Mouse (Mus musculus): Measurements from ENCODE around the gene Polrmt. TPM values are rescaled to one million over a fixed set of nuclear protein-coding genes. Genes with fewer than 3 reads are reported as not detected.
A peak's percentile ranks its signal among the peaks of the same experiment; 100 is the strongest.
"Not testable (repeated sequence)": the region's sequence is repeated elsewhere in the genome, so short reads cannot be mapped to it uniquely, and the experiment has no call there.

Gene Polrmt
- polyA plus RNA-seq, 1 experiment from 2014 or later, result 39.8 TPM

- not testable (repeated sequence) for H3K4me2 ChIP-seq (ENCODE audit: low read length); H3K27ac ChIP-seq (replicated peaks; ENCODE audit: low read depth, low read length); H3K4me1 ChIP-seq (ENCODE audit: control insufficient read depth, insufficient read depth, low read length); H3K27me3 ChIP-seq (ENCODE audit: control insufficient read depth, insufficient read depth, low read length); DNase-seq; H3K9ac ChIP-seq (replicated peaks; ENCODE audit: low read length); H3K4me3 ChIP-seq (replicated peaks; ENCODE audit: low read depth, low read length); H3K9me3 ChIP-seq (ENCODE audit: control insufficient read depth, low read length); ATAC-seq (ENCODE audit: low FRiP score, low TSS enrichment)
- 97% methylated on average over 1 of the region's 1 CpGs for WGBS
- H3K36me3 ChIP-seq (ENCODE audit: control insufficient read depth, insufficient read depth, low read length), result peaks cover 61% of the 10 kb centered on the region
Observed at GRCm38 (mm10) chr10:79759675-79760074, 13.3 kb upstream of the Polrmt start.

GRCm38 (mm10) chr10:79756660-79757059 lies 10.3 kb upstream of the Polrmt start:
- Histone ChIP-seq H3K27ac (replicated peaks; ENCODE audit: low read depth, low read length) (no peak overlapping the region), H3K9me3 (ENCODE audit: control insufficient read depth, low read length) (no peaks in the 10 kb centered on the region), H3K4me1 (ENCODE audit: control insufficient read depth, insufficient read depth, low read length) (0 out of 2 replicates have a peak, but pooled peaks cover 3% of the 10 kb centered on the region), H3K4me2 (ENCODE audit: low read length) (no peak overlapping the region), H3K36me3 (ENCODE audit: control insufficient read depth, insufficient read depth, low read length) (peaks cover 53% of the 10 kb centered on the region), H3K4me3 (replicated peaks; ENCODE audit: low read depth, low read length) (no peak overlapping the region), H3K27me3 (ENCODE audit: control insufficient read depth, insufficient read depth, low read length) (no peaks in the 10 kb centered on the region), H3K9ac (replicated peaks; ENCODE audit: low read length) (no peak overlapping the region)
- DNase-seq (no peak), ATAC-seq (ENCODE audit: low FRiP score, low TSS enrichment) (no peak)
- 91% methylated on average over 24 of the region's 24 CpGs for WGBS

GRCm38 (mm10) chr10:79755854-79756253 lies 9.5 kb upstream of the Polrmt start:
- Histone ChIP-seq H3K4me1 (ENCODE audit: control insufficient read depth, insufficient read depth, low read length) (0 out of 2 replicates have a peak, but pooled peaks cover 3% of the 10 kb centered on the region), H3K9me3 (ENCODE audit: control insufficient read depth, low read length) (no peaks in the 10 kb centered on the region), H3K4me2 (ENCODE audit: low read length) (no peak overlapping the region), H3K36me3 (ENCODE audit: control insufficient read depth, insufficient read depth, low read length) (peaks cover 45% of the 10 kb centered on the region), H3K9ac (replicated peaks; ENCODE audit: low read length) (no peak overlapping the region), H3K27me3 (ENCODE audit: control insufficient read depth, insufficient read depth, low read length) (no peaks in the 10 kb centered on the region), H3K4me3 (replicated peaks; ENCODE audit: low read depth, low read length) (no peak overlapping the region), H3K27ac (replicated peaks; ENCODE audit: low read depth, low read length) (no peak overlapping the region)
- 76% methylated on average over 3 of the region's 3 CpGs for WGBS
- no peak for DNase-seq
- no peak for ATAC-seq (ENCODE audit: low FRiP score, low TSS enrichment)

GRCm38 (mm10) chr10:79754856-79755516 lies 8.6 kb upstream of the Polrmt start, which contains the start of gene Fgf22:
Fgf22 (plus strand) TSS chr10:79755076.
- H3K4me2 ChIP-seq (ENCODE audit: low read length), result peak within 1 kb of the TSS; percentile 69
- peak; percentile 82 for ATAC-seq (ENCODE audit: low FRiP score, low TSS enrichment)
- H3K9me3 ChIP-seq (ENCODE audit: control insufficient read depth, low read length), result no peaks in the 10 kb centered on the region
- H3K36me3 ChIP-seq (ENCODE audit: control insufficient read depth, insufficient read depth, low read length), result peaks cover 37% of the 10 kb centered on the region
- H3K4me1 ChIP-seq (ENCODE audit: control insufficient read depth, insufficient read depth, low read length), result 0 out of 2 replicates have a peak, but pooled peaks cover 3% of the 10 kb centered on the region
- H3K9ac ChIP-seq (replicated peaks; ENCODE audit: low read length), result peak within 1 kb of the TSS; percentile 51; the same call in 1 of the 2 replicates
- H3K4me3 ChIP-seq (replicated peaks; ENCODE audit: low read depth, low read length), result peak within 1 kb of the TSS; percentile 39
- under 1% methylated on average over 36 of the region's 36 CpGs for WGBS
- H3K27ac ChIP-seq (replicated peaks; ENCODE audit: low read depth, low read length), result no peak within 1 kb of the TSS
- H3K27me3 ChIP-seq (ENCODE audit: control insufficient read depth, insufficient read depth, low read length), result no peaks in the 10 kb centered on the region
- DNase-seq, result peak; percentile 86

- Histone ChIP-seq H3K27me3 (ENCODE audit: control insufficient read depth, insufficient read depth, low read length) (no peaks in the 10 kb centered on the region), H3K27ac (replicated peaks; ENCODE audit: low read depth, low read length) (no peak overlapping the region), H3K4me3 (replicated peaks; ENCODE audit: low read depth, low read length) (no peak overlapping the region), H3K36me3 (ENCODE audit: control insufficient read depth, insufficient read depth, low read length) (peaks cover 8% of the 10 kb centered on the region; the same call in 1 of the 2 replicates), H3K4me2 (ENCODE audit: low read length) (no peak overlapping the region), H3K9ac (replicated peaks; ENCODE audit: low read length) (no peak overlapping the region), H3K9me3 (ENCODE audit: control insufficient read depth, low read length) (no peaks in the 10 kb centered on the region), H3K4me1 (ENCODE audit: control insufficient read depth, insufficient read depth, low read length) (peaks cover 10% of the 10 kb centered on the region; the same call in 1 of the 2 replicates)
- no peak for DNase-seq
- no peak for ATAC-seq (ENCODE audit: low FRiP score, low TSS enrichment)
- WGBS, result 74% methylated on average over 6 of the region's 6 CpGs
Observed at GRCm38 (mm10) chr10:79748496-79748895, 2.1 kb upstream of the Polrmt start.

GRCm38 (mm10) chr10:79746774-79747151 lies 382 bp upstream of the Polrmt start:
- peaks cover 10% of the 10 kb centered on the region; the same call in 1 of the 2 replicates for H3K4me1 ChIP-seq (ENCODE audit: control insufficient read depth, insufficient read depth, low read length)
- WGBS, result 23% methylated on average over 6 of the region's 6 CpGs
- no peaks in the 10 kb centered on the region for H3K9me3 ChIP-seq (ENCODE audit: control insufficient read depth, low read length)
- H3K27ac ChIP-seq (replicated peaks; ENCODE audit: low read depth, low read length), result no peak overlapping the region
- no peak for DNase-seq
- peak overlapping the region; percentile 65; the same call in 1 of the 2 replicates for H3K4me3 ChIP-seq (replicated peaks; ENCODE audit: low read depth, low read length)
- H3K36me3 ChIP-seq (ENCODE audit: control insufficient read depth, insufficient read depth, low read length), result peaks cover 23% of the 10 kb centered on the region
- peak; percentile 43 for ATAC-seq (ENCODE audit: low FRiP score, low TSS enrichment)
- no peak overlapping the region for H3K9ac ChIP-seq (replicated peaks; ENCODE audit: low read length)
- H3K4me2 ChIP-seq (ENCODE audit: low read length), result peak overlapping the region; percentile 59
- no peaks in the 10 kb centered on the region for H3K27me3 ChIP-seq (ENCODE audit: control insufficient read depth, insufficient read depth, low read length)

GRCm38 (mm10) chr10:79745411-79745810 lies 970 bp downstream of the Polrmt start:
- DNase-seq, result no peak
- Histone ChIP-seq H3K9ac (replicated peaks; ENCODE audit: low read length) (no peak overlapping the region), H3K9me3 (ENCODE audit: control insufficient read depth, low read length) (0 out of 2 replicates have a peak, but pooled peaks cover under 1% of the 10 kb centered on the region), H3K27ac (replicated peaks; ENCODE audit: low read depth, low read length) (no peak overlapping the region), H3K4me2 (ENCODE audit: low read length) (peak overlapping the region; percentile 59), H3K4me1 (ENCODE audit: control insufficient read depth, insufficient read depth, low read length) (peaks cover 10% of the 10 kb centered on the region; the same call in 1 of the 2 replicates), H3K4me3 (replicated peaks; ENCODE audit: low read depth, low read length) (0 out of 2 replicates have a peak overlapping the region, but pooled peaks have one; percentile 65), H3K36me3 (ENCODE audit: control insufficient read depth, insufficient read depth, low read length) (peaks cover 36% of the 10 kb centered on the region), H3K27me3 (ENCODE audit: control insufficient read depth, insufficient read depth, low read length) (no peaks in the 10 kb centered on the region)
- ATAC-seq (ENCODE audit: low FRiP score, low TSS enrichment), result no peak
- 93% methylated on average over 3 of the region's 3 CpGs for WGBS

- Histone ChIP-seq H3K36me3 (ENCODE audit: control insufficient read depth, insufficient read depth, low read length) (peaks cover 52% of the 10 kb centered on the region), H3K27ac (replicated peaks; ENCODE audit: low read depth, low read length) (no peak overlapping the region), H3K4me1 (ENCODE audit: control insufficient read depth, insufficient read depth, low read length) (peaks cover 10% of the 10 kb centered on the region; the same call in 1 of the 2 replicates), H3K9me3 (ENCODE audit: control insufficient read depth, low read length) (peaks cover 16% of the 10 kb centered on the region; the same call in 1 of the 2 replicates), H3K4me2 (ENCODE audit: low read length) (no peak overlapping the region), H3K9ac (replicated peaks; ENCODE audit: low read length) (no peak overlapping the region), H3K4me3 (replicated peaks; ENCODE audit: low read depth, low read length) (no peak overlapping the region), H3K27me3 (ENCODE audit: control insufficient read depth, insufficient read depth, low read length) (no peaks in the 10 kb centered on the region)
- WGBS, result 96% methylated on average over 15 of the region's 15 CpGs
- DNase-seq, result no peak
- no peak for ATAC-seq (ENCODE audit: low FRiP score, low TSS enrichment)
Observed at GRCm38 (mm10) chr10:79743650-79744365, 2.6 kb downstream of the Polrmt start.
